Mouse (Mus musculus): Measurements from ENCODE around the gene Nfe2l1. TPM values are rescaled to one million over a fixed set of nuclear protein-coding genes. Genes with fewer than 3 reads are reported as not detected.

The Nfe2l1 gene
- total and polyA plus RNA-seq, 2 experiments, result 41.3 to 106 TPM

DNA sequence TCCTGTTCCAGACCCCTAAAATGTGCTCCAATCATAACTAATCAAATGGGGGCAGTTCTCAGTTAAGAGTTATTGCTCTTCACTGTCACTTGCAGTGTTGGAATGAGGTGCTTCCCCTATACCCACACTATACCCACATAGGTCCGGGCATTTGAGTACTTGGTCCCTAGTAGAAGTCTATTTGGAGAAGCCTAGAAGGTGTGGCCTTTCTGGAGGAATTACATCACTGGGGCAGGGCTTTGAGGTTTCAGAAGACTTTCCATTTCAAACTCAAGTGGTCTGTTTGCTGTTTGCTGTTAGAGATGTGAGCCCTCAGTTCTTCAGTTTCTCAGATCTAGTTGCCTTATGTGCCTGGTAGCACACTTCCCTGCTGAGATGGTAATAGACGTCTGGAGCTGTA lies 3.2 kb upstream of the Nfe2l1 start:
- Histone ChIP-seq H3K9ac (ENCODE audit: low read depth, low read length) (no peak overlapping the region), H3K27ac (replicated peaks; ENCODE audit: insufficient read depth, low read depth, low read length) (no peak overlapping the region), H3K4me1 (ENCODE audit: control insufficient read depth, insufficient read depth, low read length) (peaks cover 2% of the 10 kb centered on the region; the same call in 1 of the 2 replicates), H3K27me3 (ENCODE audit: control insufficient read depth, insufficient read depth, low read length) (no peaks in the 10 kb centered on the region), H3K36me3 (ENCODE audit: control insufficient read depth, insufficient read depth, low read length) (no peaks in the 10 kb centered on the region), H3K79me2 (ENCODE audit: control insufficient read depth, insufficient read depth, low read length) (0 out of 2 replicates have a peak, but pooled peaks cover under 1% of the 10 kb centered on the region), H3K4me3 (ENCODE audit: insufficient read depth, low read depth, low read length) (no peak overlapping the region)
- no peak for DNase-seq (ENCODE audit: extremely low read depth, low read depth, low spot score)
- no peak for TF ChIP-seq CTCF (IDR thresholded peaks at IDR 0.05; ENCODE audit: low read depth, low read length)
- no peak for TF ChIP-seq POLR2A (IDR thresholded peaks at IDR 0.05; ENCODE audit: extremely low read depth, insufficient read depth, low read length)
- WGBS, result 85% methylated on average over 2 of the region's 2 CpGs

GRCm38 (mm10) chr11:96832541-96832940 lies 2.8 kb upstream of the Nfe2l1 start:
- TF ChIP-seq POLR2A (IDR thresholded peaks at IDR 0.05; ENCODE audit: extremely low read depth, insufficient read depth, low read length) (no peak), CTCF (IDR thresholded peaks at IDR 0.05; ENCODE audit: low read depth, low read length) (no peak)
- Histone ChIP-seq H3K4me1 (ENCODE audit: control insufficient read depth, insufficient read depth, low read length) (peaks cover 5% of the 10 kb centered on the region), H3K79me2 (ENCODE audit: control insufficient read depth, insufficient read depth, low read length) (peaks cover 5% of the 10 kb centered on the region; the same call in 1 of the 2 replicates), H3K27me3 (ENCODE audit: control insufficient read depth, insufficient read depth, low read length) (no peaks in the 10 kb centered on the region), H3K4me3 (ENCODE audit: insufficient read depth, low read depth, low read length) (no peak overlapping the region), H3K9ac (ENCODE audit: low read depth, low read length) (no peak overlapping the region), H3K27ac (replicated peaks; ENCODE audit: insufficient read depth, low read depth, low read length) (no peak overlapping the region), H3K36me3 (ENCODE audit: control insufficient read depth, insufficient read depth, low read length) (0 out of 2 replicates have a peak, but pooled peaks cover 1% of the 10 kb centered on the region)
- 99% methylated on average over 3 of the region's 3 CpGs for WGBS
- no peak for DNase-seq (ENCODE audit: extremely low read depth, low read depth, low spot score)

GRCm38 (mm10) chr11:96831516-96831915 lies 1.7 kb upstream of the Nfe2l1 start:
- no peaks in the 10 kb centered on the region for H3K27me3 ChIP-seq (ENCODE audit: control insufficient read depth, insufficient read depth, low read length)
- peaks cover 3% of the 10 kb centered on the region; the same call in 1 of the 2 replicates for H3K36me3 ChIP-seq (ENCODE audit: control insufficient read depth, insufficient read depth, low read length)
- H3K9ac ChIP-seq (ENCODE audit: low read depth, low read length), result no peak overlapping the region
- H3K4me1 ChIP-seq (ENCODE audit: control insufficient read depth, insufficient read depth, low read length), result peaks cover 13% of the 10 kb centered on the region
- DNase-seq (ENCODE audit: extremely low read depth, low read depth, low spot score), result peak; percentile 93
- WGBS, result 21% methylated on average over 4 of the region's 4 CpGs
- TF ChIP-seq CTCF (IDR thresholded peaks at IDR 0.05; ENCODE audit: low read depth, low read length) (no peak), POLR2A (IDR thresholded peaks at IDR 0.05; ENCODE audit: extremely low read depth, insufficient read depth, low read length) (no peak)
- H3K79me2 ChIP-seq (ENCODE audit: control insufficient read depth, insufficient read depth, low read length), result peaks cover 12% of the 10 kb centered on the region; the same call in 1 of the 2 replicates
- H3K27ac ChIP-seq (replicated peaks; ENCODE audit: insufficient read depth, low read depth, low read length), result peak overlapping the region; percentile 85
- H3K4me3 ChIP-seq (ENCODE audit: insufficient read depth, low read depth, low read length), result no peak overlapping the region

GRCm38 (mm10) chr11:96830539-96831216 lies 910 bp upstream of the Nfe2l1 start:
- peak overlapping the region; percentile 68 for H3K4me3 ChIP-seq (ENCODE audit: insufficient read depth, low read depth, low read length)
- TF ChIP-seq CTCF (IDR thresholded peaks at IDR 0.05; ENCODE audit: low read depth, low read length) (no peak), POLR2A (IDR thresholded peaks at IDR 0.05; ENCODE audit: extremely low read depth, insufficient read depth, low read length) (no peak)
- no peaks in the 10 kb centered on the region for H3K27me3 ChIP-seq (ENCODE audit: control insufficient read depth, insufficient read depth, low read length)
- H3K27ac ChIP-seq (replicated peaks; ENCODE audit: insufficient read depth, low read depth, low read length), result peak overlapping the region; percentile 92
- peaks cover 3% of the 10 kb centered on the region; the same call in 1 of the 2 replicates for H3K36me3 ChIP-seq (ENCODE audit: control insufficient read depth, insufficient read depth, low read length)
- peak; percentile 71 for DNase-seq (ENCODE audit: extremely low read depth, low read depth, low spot score)
- peaks cover 18% of the 10 kb centered on the region; the same call in 1 of the 2 replicates for H3K79me2 ChIP-seq (ENCODE audit: control insufficient read depth, insufficient read depth, low read length)
- WGBS, result 8% methylated on average over 13 of the region's 13 CpGs
- peak overlapping the region; percentile 73 for H3K9ac ChIP-seq (ENCODE audit: low read depth, low read length)
- peaks cover 20% of the 10 kb centered on the region for H3K4me1 ChIP-seq (ENCODE audit: control insufficient read depth, insufficient read depth, low read length)

DNA sequence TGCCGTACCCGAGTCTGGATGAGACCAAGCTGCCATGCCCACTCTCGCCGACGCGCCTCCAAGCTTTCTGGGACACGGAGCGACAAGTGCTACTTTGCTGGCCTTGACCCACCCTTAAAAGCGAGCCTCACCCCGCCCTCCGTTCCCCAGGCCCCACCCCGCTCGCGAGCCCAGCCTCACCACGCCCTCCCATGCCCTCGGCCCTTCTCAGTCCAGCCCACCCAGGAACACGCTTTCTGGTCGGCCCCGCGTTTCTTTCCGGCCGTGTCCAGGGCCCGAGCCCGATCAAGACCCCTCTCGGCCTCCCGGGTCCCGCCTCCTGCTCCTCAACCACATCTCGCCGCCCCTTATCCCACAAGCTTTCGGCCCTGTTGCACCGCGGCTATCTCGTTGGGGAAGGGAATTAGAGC lies 360 bp downstream of the Nfe2l1 start:
- Histone ChIP-seq H3K36me3 (ENCODE audit: control insufficient read depth, insufficient read depth, low read length) (peaks cover 3% of the 10 kb centered on the region; the same call in 1 of the 2 replicates), H3K9ac (ENCODE audit: low read depth, low read length) (peak overlapping the region; percentile 91), H3K4me1 (ENCODE audit: control insufficient read depth, insufficient read depth, low read length) (peaks cover 32% of the 10 kb centered on the region), H3K79me2 (ENCODE audit: control insufficient read depth, insufficient read depth, low read length) (peaks cover 28% of the 10 kb centered on the region), H3K27me3 (ENCODE audit: control insufficient read depth, insufficient read depth, low read length) (no peaks in the 10 kb centered on the region), H3K27ac (replicated peaks; ENCODE audit: insufficient read depth, low read depth, low read length) (peak overlapping the region; percentile 89), H3K4me3 (ENCODE audit: insufficient read depth, low read depth, low read length) (peak overlapping the region; percentile 77)
- TF ChIP-seq POLR2A (IDR thresholded peaks at IDR 0.05; ENCODE audit: extremely low read depth, insufficient read depth, low read length) (peak; percentile 97), CTCF (IDR thresholded peaks at IDR 0.05; ENCODE audit: low read depth, low read length) (peak; percentile 36; the same call in 1 of the 2 replicates)
- DNase-seq (ENCODE audit: extremely low read depth, low read depth, low spot score), result peak; percentile 82
- 1% methylated on average over 33 of the region's 33 CpGs for WGBS

- TF ChIP-seq CTCF (IDR thresholded peaks at IDR 0.05; ENCODE audit: low read depth, low read length) (no peak), POLR2A (IDR thresholded peaks at IDR 0.05; ENCODE audit: extremely low read depth, insufficient read depth, low read length) (no peak)
- DNase-seq (ENCODE audit: extremely low read depth, low read depth, low spot score), result peak; percentile 84
Observed at GRCm38 (mm10) chr11:96828881-96829280, 887 bp downstream of the Nfe2l1 start.

More at GRCm38 (mm10) chr11:96828881-96829280, 887 bp downstream of the Nfe2l1 start:
- peak overlapping the region; percentile 86 for H3K27ac ChIP-seq (replicated peaks; ENCODE audit: insufficient read depth, low read depth, low read length)
- H3K4me3 ChIP-seq (ENCODE audit: insufficient read depth, low read depth, low read length), result peak overlapping the region; percentile 77
- no peaks in the 10 kb centered on the region for H3K27me3 ChIP-seq (ENCODE audit: control insufficient read depth, insufficient read depth, low read length)
- WGBS, result 2% methylated on average over 10 of the region's 10 CpGs
- H3K9ac ChIP-seq (ENCODE audit: low read depth, low read length), result peak overlapping the region; percentile 91
- H3K36me3 ChIP-seq (ENCODE audit: control insufficient read depth, insufficient read depth, low read length), result peaks cover 3% of the 10 kb centered on the region; the same call in 1 of the 2 replicates
- H3K4me1 ChIP-seq (ENCODE audit: control insufficient read depth, insufficient read depth, low read length), result peaks cover 34% of the 10 kb centered on the region
- H3K79me2 ChIP-seq (ENCODE audit: control insufficient read depth, insufficient read depth, low read length), result peaks cover 32% of the 10 kb centered on the region

All from liver, adult 2 months (tissue).